Mouse (Mus musculus): Measurements from ENCODE around the gene Sass6. TPM values are rescaled to one million over a fixed set of nuclear protein-coding genes. Genes with fewer than 3 reads are reported as not detected.

Gene Sass6
- total RNA-seq (2021) = 1 to 10 TPM; 2.9 to 3.1 TPM
- long read RNA-seq, experiment 1 = 0 reads
- long read RNA-seq, experiment 2 = 0 reads

- intact Hi-C loops (cut with DNase I) = loop anchor here (1.0 to 5.0 kb wide), 5 partner anchors 67 to 263 kb away; partner anchors contain the start of genes Dbt and Mfsd14a
- DNase-seq = peak; percentile 96 to 99
These were observed at the start of gene Sass6 for GRCm38 (mm10) chr3:116594728-116595602. Gene Sass6, plus strand, starts transcription at chr3:116594982.

GRCm38 (mm10) chr3:116547430-116547829, 47.4 kb upstream of the Sass6 start:
- no peak for DNase-seq
- intact Hi-C loops (cut with DNase I) = no loop called here

- intact Hi-C loops (cut with DNase I) = no loop called here
- DNase-seq = no peak
These were observed 43.4 kb upstream of the Sass6 start for GRCm38 (mm10) chr3:116551362-116551761.

GRCm38 (mm10) chr3:116561315-116561714, 33.5 kb upstream of the Sass6 start:
- peak; percentile 18 to 42 for DNase-seq
- intact Hi-C loops (cut with DNase I) = loop anchor here (5.0 kb wide), 1 partner anchor 54 kb away; the partner anchor contains the start of gene Rtca

GRCm38 (mm10) chr3:116562408-116563094, 32.2 kb upstream of the Sass6 start, which contains the start of gene Lrrc39:
Gene Lrrc39, plus strand, starts transcription at chr3:116562973.
- peak; percentile 9 to 38 for DNase-seq
- intact Hi-C loops (cut with DNase I) = loop anchor here (5.0 kb wide), 1 partner anchor 55 kb away; the partner anchor contains the start of gene Rtca

- intact Hi-C loops (cut with DNase I) = loop anchor here (5.0 kb wide), 1 partner anchor 56 kb away; the partner anchor contains the start of gene Rtca
- DNase-seq = no peak
These were observed 31.7 kb upstream of the Sass6 start for GRCm38 (mm10) chr3:116563095-116563492.

- no peak for DNase-seq
- intact Hi-C loops (cut with DNase I) = no loop called here
These were observed 24.2 kb upstream of the Sass6 start for GRCm38 (mm10) chr3:116570628-116571027.

GRCm38 (mm10) chr3:116577286-116577685, 17.5 kb upstream of the Sass6 start:
- intact Hi-C loops (cut with DNase I) = loop anchor here (5.0 kb wide), 1 partner anchor 70 kb away; the partner anchor contains the start of gene Rtca
- peak in 1 of 2 experiments; percentile 21 for DNase-seq

- intact Hi-C loops (cut with DNase I) = no loop called here
- no peak for DNase-seq
These were observed 12.6 kb upstream of the Sass6 start for GRCm38 (mm10) chr3:116582201-116582600.

GRCm38 (mm10) chr3:116594076-116594727, 580 bp upstream of the Sass6 start:
- no peak for DNase-seq
- intact Hi-C loops (cut with DNase I) = loop anchor here (1.0 to 5.0 kb wide), 4 partner anchors 68 to 262 kb away; partner anchors contain the start of genes Dbt and Mfsd14a

- intact Hi-C loops (cut with DNase I) = loop anchor here (5.0 kb wide), 1 partner anchor 242 kb away; no protein-coding TSS in a partner anchor
- no peak for DNase-seq
These were observed 815 bp downstream of the Sass6 start for GRCm38 (mm10) chr3:116595603-116595991.

- intact Hi-C loops (cut with DNase I) = loop anchor here (5.0 kb wide), 1 partner anchor 238 kb away; no protein-coding TSS in a partner anchor
- no peak for DNase-seq
These were observed 4.9 kb downstream of the Sass6 start for GRCm38 (mm10) chr3:116599705-116600104.

- intact Hi-C loops (cut with DNase I) = no loop called here
- DNase-seq = no peak
These were observed 6.2 kb downstream of the Sass6 start for GRCm38 (mm10) chr3:116601005-116601404.

GRCm38 (mm10) chr3:116601781-116602180, 7.0 kb downstream of the Sass6 start:
- DNase-seq = no peak
- intact Hi-C loops (cut with DNase I) = no loop called here

GRCm38 (mm10) chr3:116604570-116604969, 9.8 kb downstream of the Sass6 start:
- intact Hi-C loops (cut with DNase I) = no loop called here
- no peak for DNase-seq

- intact Hi-C loops (cut with DNase I) = no loop called here
- no peak for DNase-seq
These were observed 19.6 kb downstream of the Sass6 start, which contains the start of gene Trmt13 for GRCm38 (mm10) chr3:116614295-116614892. Gene Trmt13, minus strand, starts transcription at chr3:116614587.

GRCm38 (mm10) chr3:116615318-116616068, 20.7 kb downstream of the Sass6 start:
- DNase-seq = no peak
- intact Hi-C loops (cut with DNase I) = no loop called here

- intact Hi-C loops (cut with DNase I) = no loop called here
- no peak for DNase-seq
These were observed 24.1 kb downstream of the Sass6 start for GRCm38 (mm10) chr3:116618855-116619254.

Data from heart, postnatal 14 days (tissue).